Mouse (Mus musculus) kidney, postnatal 0 days (tissue): ENCODE data around the gene Morn1. TPM values are rescaled to one million over a fixed set of nuclear protein-coding genes. Genes with fewer than 3 reads are reported as not detected.
A peak's percentile ranks its signal among the peaks of the same experiment; 100 is the strongest.

ENCODE experiments used
- ATAC-seq: fragments of 200-750 bp; cut with Nextera tagmentation; replicated peaks from 2 replicates; pipeline ENCODE4 v1.8.0; 2017; ENCODE audit warnings: low read depth, moderate number of reproducible peaks, moderate TSS enrichment, moderate library complexity; ENCODE audit not compliant: low FRiP score
- DNase-seq: peaks from one replicate; pipeline ENCODE4 v3.0.0-alpha.2; 2016; ENCODE audit warnings: low spot score
- H3K27ac ChIP-seq: fragments of 300-500 bp; sonication (generic); 2 replicates; pipeline ENCODE4 v1.5.1; 2014; ENCODE audit warnings: mild to moderate bottlenecking
- H3K27me3 ChIP-seq: fragments of 300-500 bp; sonication (generic); 2 replicates; pipeline ENCODE4 v1.6.1; 2014; ENCODE audit warnings: low read length, mixed read lengths; ENCODE audit not compliant: insufficient read depth
- H3K36me3 ChIP-seq: fragments of 300-500 bp; sonication (generic); 2 replicates; pipeline ENCODE4 v1.6.1; 2014; ENCODE audit warnings: low read length, mixed read lengths; ENCODE audit not compliant: insufficient read depth
- H3K4me1 ChIP-seq: fragments of 300-500 bp; sonication (generic); replicated peaks from 2 replicates; pipeline ENCODE4 v1.6.1; 2014; ENCODE audit warnings: antibody characterized with exemption, low read length, mixed read lengths; ENCODE audit not compliant: insufficient read depth
- H3K4me2 ChIP-seq: fragments of 300-500 bp; sonication (generic); 2 replicates; pipeline ENCODE4 v1.6.1; 2014; ENCODE audit warnings: mild to moderate bottlenecking, low read length, moderate library complexity, mixed read lengths
- H3K4me3 ChIP-seq: fragments of 300-500 bp; sonication (generic); replicated peaks from 2 replicates; pipeline ENCODE4 v1.5.1; 2014; ENCODE audit warnings: low read depth, low read length
- H3K9ac ChIP-seq: fragments of 300-500 bp; sonication (generic); 2 replicates; pipeline ENCODE4 v1.6.1; 2014; ENCODE audit warnings: low read depth, low read length
- H3K9me3 ChIP-seq: fragments of 300-500 bp; sonication (generic); replicated peaks from 2 replicates; pipeline ENCODE4 v1.6.1; 2016; ENCODE audit warnings: low read length, inconsistent platforms, mixed read lengths
- CTCF ChIP-seq: IDR thresholded peaks from 2 replicates; pipeline ENCODE4 v1.5.1; 2016; ENCODE audit warnings: antibody characterized with exemption, low read depth, mild to moderate bottlenecking, moderate library complexity
- WGBS: fragments of 180-500 bp; shearing (Covaris S2); extraction: QIAGEN DNeasy Blood & Tissue Kit; methylation state at CpG from one replicate; pipeline ENCODE4 v1.1.7; 2014; 5-methylcytosine and 5-hydroxymethylcytosine counted together
- polyA plus RNA-seq: library from polyadenylated mRNA; unstranded; fragments of >200 nt; fragmentation: Nextera tagmentation; extraction: Ambion mirVana; gene quantifications from 2 replicates; pipeline ENCODE4 v1.2.1, GENCODE M21; 2015

The Morn1 gene
- polyA plus RNA-seq, 1 experiment from 2014 or later: 7.0 TPM

GRCm38 (mm10) chr4:155125310-155125709 lies 38.9 kb downstream of the Morn1 start:
- TF ChIP-seq CTCF: no peak

GRCm38 (mm10) chr4:155126194-155126593 lies 39.8 kb downstream of the Morn1 start:
- Histone ChIP-seq H3K4me3 (no peak overlapping the region), H3K9me3 (no peaks in the 10 kb centered on the region), H3K9ac (no peak overlapping the region), H3K4me2 (no peak overlapping the region), H3K27me3 (no peaks in the 10 kb centered on the region), H3K27ac (no peak overlapping the region), H3K36me3 (no peaks in the 10 kb centered on the region), H3K4me1 (peaks cover 9% of the 10 kb centered on the region)
- ATAC-seq (no peak), DNase-seq (no peak)
- no peak for TF ChIP-seq CTCF
- WGBS: 86% methylated on average over 5 of the region's 5 CpGs

More at GRCm38 (mm10) chr4:155125310-155125709, 38.9 kb downstream of the Morn1 start:
- H3K27ac ChIP-seq: no peak overlapping the region
- WGBS: 57% methylated on average over 7 of the region's 7 CpGs
- no peak overlapping the region for H3K4me3 ChIP-seq
- no peak overlapping the region for H3K4me2 ChIP-seq
- no peaks in the 10 kb centered on the region for H3K36me3 ChIP-seq
- no peak for DNase-seq
- H3K9ac ChIP-seq: no peak overlapping the region
- peaks cover 9% of the 10 kb centered on the region for H3K4me1 ChIP-seq
- ATAC-seq: no peak
- no peaks in the 10 kb centered on the region for H3K9me3 ChIP-seq
- no peaks in the 10 kb centered on the region for H3K27me3 ChIP-seq

DNA sequence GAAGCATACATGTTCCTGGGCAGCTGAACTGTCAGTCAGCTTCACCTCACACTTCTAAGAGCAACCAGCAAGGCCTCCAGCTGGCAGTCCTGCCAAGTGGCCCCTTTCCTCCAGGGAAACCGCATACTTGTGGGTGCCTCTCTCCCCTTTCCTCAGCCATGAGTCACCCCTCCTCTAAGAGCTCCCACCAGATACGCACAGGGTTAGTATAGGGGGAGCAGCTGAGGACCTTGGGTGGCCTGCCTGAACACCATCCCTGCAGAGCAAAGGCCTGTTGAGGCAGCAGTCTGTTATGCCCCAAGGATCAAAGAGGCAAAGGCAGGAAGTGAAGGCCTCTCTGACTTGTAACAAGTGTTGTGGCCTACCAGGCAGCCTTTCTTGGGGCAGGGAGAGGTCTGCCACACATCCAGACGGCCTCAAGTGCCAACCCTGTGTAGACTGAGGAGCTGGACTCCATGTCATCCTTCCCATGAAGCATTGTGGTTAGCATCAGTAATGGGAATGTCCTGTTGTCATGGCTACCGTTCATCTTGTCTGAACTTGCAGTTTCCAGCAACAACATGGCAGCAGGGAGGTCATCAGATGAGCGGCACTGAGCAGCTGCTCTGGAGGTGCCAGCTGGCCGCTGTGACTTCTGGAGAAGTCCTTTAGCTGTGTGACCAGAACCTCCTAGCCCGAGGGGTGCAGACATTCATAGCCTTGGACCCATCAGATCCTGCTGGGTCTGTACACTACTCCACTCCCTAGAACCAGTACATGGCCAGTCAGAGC lies 40.4 kb downstream of the Morn1 start:
- DNase-seq (no peak), ATAC-seq (no peak)
- Histone ChIP-seq H3K4me3 (no peak overlapping the region), H3K9ac (no peak overlapping the region), H3K4me1 (peaks cover 9% of the 10 kb centered on the region), H3K9me3 (no peaks in the 10 kb centered on the region), H3K36me3 (no peaks in the 10 kb centered on the region), H3K4me2 (no peak overlapping the region), H3K27ac (no peak overlapping the region), H3K27me3 (no peaks in the 10 kb centered on the region)
- WGBS: 61% methylated on average over 7 of the region's 7 CpGs
- no peak for TF ChIP-seq CTCF

DNA sequence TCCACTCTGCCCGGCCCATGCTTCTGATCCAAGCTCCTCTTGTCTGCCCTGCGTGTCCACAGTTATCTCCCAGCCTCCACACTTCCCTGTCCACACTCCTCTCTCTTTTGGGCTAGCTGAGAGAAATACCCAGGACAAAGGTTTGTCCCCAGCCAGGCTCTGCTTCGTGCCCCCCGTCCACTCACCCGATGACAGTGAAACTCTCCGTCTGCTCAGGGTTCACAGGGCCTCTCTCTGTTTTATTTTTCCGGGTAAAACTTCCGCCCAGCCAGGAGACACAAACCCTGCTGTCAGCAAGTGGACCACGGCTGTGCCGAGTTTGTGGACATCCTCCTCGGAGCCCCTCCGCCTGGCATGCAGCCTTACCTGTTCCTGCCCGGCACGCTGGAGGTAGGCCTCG lies 42.0 kb downstream of the Morn1 start:
- no peak overlapping the region for H3K4me2 ChIP-seq
- no peak overlapping the region for H3K9ac ChIP-seq
- no peaks in the 10 kb centered on the region; the same call in 1 of the 2 replicates for H3K4me1 ChIP-seq
- ATAC-seq (no peak), DNase-seq (no peak)
- H3K36me3 ChIP-seq: no peaks in the 10 kb centered on the region
- WGBS: 80% methylated on average over 15 of the region's 15 CpGs
- no peaks in the 10 kb centered on the region for H3K27me3 ChIP-seq
- H3K9me3 ChIP-seq: no peaks in the 10 kb centered on the region
- H3K4me3 ChIP-seq: no peak overlapping the region
- no peak overlapping the region for H3K27ac ChIP-seq
- no peak for TF ChIP-seq CTCF

DNA sequence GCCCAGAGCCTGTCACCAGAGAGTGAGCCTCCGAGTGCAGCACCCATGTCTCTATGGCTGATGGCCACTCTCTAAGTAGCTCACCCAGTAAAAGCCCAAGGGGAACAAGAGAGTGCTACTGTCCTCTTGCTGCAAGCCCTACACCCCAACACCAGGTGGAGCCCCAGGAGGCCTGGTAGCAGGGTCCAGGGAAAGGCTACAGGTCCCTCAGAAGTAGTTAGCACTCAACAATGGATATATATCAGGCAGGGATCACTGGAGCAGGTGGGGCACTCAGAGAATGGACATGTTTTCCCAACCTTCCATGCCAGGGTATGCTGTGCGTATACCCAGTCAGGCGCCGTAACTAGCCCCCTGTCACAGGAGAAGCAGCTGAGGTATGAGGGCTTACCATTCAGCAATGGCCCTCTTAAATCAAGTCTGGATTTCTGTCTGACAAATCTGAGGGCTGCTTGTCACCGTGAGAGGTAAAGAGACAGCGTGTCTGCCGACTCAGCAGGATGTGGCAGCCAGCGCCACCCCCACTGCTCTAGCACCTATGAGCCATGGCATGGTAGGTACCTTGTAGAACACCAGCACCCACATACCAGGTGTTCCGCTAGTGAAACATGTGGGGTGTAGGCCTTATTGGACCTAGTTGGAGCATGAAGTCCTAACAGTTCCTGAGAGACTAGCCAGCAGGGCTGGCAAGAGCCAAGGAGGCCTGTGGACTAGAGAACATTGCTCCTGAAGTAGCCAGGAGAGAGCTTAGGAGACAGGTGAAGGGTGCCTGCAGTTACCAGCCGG lies 42.9 kb downstream of the Morn1 start:
- no peak for ATAC-seq
- H3K4me2 ChIP-seq: no peak overlapping the region
- DNase-seq: no peak
- H3K36me3 ChIP-seq: no peaks in the 10 kb centered on the region
- no peaks in the 10 kb centered on the region for H3K9me3 ChIP-seq
- no peak overlapping the region for H3K27ac ChIP-seq
- TF ChIP-seq CTCF: peak; percentile 57
- H3K27me3 ChIP-seq: no peaks in the 10 kb centered on the region
- H3K9ac ChIP-seq: no peak overlapping the region
- peaks cover 9% of the 10 kb centered on the region; the same call in 1 of the 2 replicates for H3K4me1 ChIP-seq
- 87% methylated on average over 10 of the region's 10 CpGs for WGBS
- H3K4me3 ChIP-seq: no peak overlapping the region

- no peaks in the 10 kb centered on the region for H3K36me3 ChIP-seq
- H3K4me3 ChIP-seq: no peak overlapping the region
- DNase-seq (no peak), ATAC-seq (no peak)
- 69% methylated on average over 14 of the region's 14 CpGs for WGBS
- no peak for TF ChIP-seq CTCF
- H3K4me2 ChIP-seq: no peak overlapping the region
- peaks cover 15% of the 10 kb centered on the region; the same call in 1 of the 2 replicates for H3K4me1 ChIP-seq
- no peaks in the 10 kb centered on the region for H3K9me3 ChIP-seq
- H3K27ac ChIP-seq: no peak overlapping the region
- no peaks in the 10 kb centered on the region for H3K27me3 ChIP-seq
- no peak overlapping the region for H3K9ac ChIP-seq
These were observed 43.6 kb downstream of the Morn1 start for GRCm38 (mm10) chr4:155129996-155130395.
